Mouse (Mus musculus) cerebellum, adult 11-12 months (tissue): Measurements from ENCODE around the gene Pard3.

Source experiments
- DNase-seq: peaks from one replicate; pipeline ENCODE4 v3.0.0; 2022

The Pard3 gene

DNA sequence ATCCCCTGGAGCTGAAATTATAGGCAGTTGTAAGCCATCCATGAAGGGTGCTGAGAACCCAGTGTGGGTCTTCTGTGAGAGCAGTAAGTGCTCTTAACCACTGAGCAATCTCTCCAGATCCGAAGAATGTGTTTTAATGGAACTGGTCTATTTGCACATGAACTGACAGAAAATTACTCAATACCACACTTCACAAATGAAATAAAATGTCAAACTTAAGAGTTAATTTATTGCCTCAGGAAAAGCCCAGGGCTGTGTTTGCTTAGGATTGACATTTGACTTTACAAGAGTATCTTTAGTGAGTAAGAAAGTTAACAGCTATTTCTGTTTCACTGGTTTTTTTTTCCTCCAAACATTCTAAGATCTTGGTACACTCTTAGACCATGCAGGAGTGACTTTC is 23.7 kb downstream of the Pard3 start:
- no peak for DNase-seq

- DNase-seq, result no peak
These were observed 24.7 kb downstream of the Pard3 start for GRCm38 (mm10) chr8:127088372-127088771.

GRCm38 (mm10) chr8:127089021-127089420 is 25.3 kb downstream of the Pard3 start:
- DNase-seq, result no peak

DNA sequence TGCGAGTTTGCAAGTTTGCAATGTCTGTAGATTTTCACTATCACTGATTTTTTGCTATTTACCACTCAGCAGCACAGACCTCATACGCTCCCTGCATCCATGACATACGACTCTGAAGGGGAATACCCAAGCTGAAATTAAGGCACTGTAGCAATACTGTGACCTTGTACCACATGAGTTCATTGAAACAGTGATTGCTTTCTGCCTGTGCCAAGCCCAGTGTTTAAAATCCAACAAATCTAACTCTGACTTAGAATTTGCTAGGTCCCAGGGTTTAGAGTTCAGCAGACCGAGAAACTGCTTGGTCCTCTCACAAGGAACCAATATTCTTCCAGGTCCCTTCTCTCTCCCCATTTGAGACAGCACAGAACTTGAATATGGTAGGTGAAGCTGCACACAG is 26.7 kb downstream of the Pard3 start:
- DNase-seq, result no peak

DNA sequence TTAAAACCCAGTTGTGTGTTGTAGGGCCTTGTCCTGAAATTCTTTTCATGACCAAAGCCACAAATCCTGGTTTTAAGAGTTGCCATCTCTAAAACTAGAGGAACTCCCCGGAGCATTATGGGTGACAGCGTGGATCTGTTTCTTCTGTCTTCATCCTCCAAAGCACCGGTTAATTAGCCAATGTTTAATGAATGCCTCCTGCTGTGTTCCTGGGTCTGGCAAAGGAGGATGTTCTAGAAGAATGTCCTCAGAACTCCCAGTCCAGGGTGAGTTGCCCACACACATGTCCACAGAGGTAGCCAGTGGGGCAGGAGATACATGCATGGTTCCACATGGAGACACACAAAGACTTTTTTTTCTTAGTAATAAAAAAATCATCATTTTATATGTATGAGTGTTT is 28.2 kb downstream of the Pard3 start:
- no peak for DNase-seq

DNA sequence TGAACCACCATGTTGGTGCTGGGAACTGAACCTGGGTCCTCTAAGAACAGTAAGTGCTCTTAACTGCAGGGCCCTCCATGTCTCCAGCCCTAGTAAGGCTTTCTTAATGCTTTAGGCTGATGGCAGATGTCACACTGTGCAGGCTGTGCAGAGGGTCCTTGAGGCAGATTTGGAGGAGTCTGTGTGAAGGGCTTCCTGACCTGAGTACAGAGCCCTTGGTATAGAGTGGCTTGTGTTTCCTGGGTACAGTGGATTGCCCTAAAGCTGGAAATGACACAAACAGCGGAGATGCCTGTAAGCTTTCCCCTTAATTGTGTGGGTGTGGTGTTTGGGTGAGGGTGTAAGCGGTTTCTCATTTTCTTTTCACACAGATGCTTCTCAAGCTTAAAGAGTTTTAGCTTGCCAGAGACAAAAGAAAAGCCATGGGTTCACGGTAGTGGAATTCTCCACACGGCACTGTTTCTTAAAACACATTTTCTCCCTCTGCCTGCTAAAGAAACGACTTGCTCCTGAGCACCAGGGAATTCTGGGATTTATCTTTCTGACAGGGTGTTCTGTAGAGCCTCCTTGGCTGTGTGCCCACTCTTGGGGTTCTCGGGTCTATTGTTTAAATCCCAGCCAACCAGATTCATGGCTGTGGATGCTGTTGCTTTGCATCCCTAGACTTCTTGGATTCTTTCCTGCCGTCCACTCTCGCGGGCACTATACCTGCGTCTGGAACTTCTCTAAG is 28.9 kb downstream of the Pard3 start:
- DNase-seq, result peak; percentile 29

GRCm38 (mm10) chr8:127093113-127093426 is 29.4 kb downstream of the Pard3 start:
- no peak for DNase-seq

DNA sequence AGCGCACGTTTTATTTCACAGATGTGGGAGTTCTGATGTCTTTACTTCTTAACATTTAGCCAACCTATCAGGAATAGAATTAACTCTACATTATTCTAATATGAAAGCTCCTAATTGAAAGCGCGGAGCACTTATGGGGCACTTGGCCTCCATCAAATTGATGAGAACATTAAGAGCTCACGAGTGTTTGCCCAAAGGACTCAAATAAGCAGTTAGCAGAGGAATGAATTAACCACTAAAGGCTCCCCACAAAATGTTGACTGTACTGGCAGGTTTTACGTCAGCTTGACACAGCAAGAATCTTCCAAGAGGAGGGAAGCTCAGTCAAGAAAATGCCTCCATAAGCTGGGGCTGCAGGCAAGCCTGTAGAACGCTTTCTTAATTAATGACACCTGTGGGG is 32.1 kb downstream of the Pard3 start:
- no peak for DNase-seq

DNA sequence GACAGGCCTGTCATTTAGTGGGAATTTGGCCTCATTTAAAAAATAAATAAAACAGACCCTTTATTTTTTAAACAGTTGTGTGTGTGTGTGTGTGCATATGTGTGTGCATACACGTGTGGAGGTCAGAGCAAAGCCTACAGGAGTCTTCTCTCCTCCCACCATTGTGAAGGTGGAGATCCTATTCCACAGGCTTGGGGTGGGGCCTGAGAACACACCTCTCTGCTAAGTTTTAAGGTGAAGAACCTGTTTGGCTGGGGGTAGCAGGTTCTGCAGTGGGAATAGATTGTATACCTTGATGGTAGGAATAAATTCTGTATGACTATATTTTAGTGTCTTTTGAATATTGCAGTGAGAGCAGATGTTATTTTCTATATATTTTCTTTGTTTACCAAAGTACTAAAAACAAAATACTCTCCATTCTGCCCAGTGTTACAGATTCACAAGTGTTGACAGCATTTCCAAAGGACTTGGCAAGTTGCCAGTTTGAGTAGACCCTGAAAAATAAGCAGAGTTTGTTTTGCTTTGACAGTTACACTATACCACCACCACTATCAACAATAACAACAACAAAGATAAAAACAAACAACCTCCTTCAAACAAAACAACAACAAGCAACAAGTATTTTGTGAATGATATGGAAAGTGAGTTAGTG is 35.9 kb downstream of the Pard3 start:
- DNase-seq, result no peak

DNA sequence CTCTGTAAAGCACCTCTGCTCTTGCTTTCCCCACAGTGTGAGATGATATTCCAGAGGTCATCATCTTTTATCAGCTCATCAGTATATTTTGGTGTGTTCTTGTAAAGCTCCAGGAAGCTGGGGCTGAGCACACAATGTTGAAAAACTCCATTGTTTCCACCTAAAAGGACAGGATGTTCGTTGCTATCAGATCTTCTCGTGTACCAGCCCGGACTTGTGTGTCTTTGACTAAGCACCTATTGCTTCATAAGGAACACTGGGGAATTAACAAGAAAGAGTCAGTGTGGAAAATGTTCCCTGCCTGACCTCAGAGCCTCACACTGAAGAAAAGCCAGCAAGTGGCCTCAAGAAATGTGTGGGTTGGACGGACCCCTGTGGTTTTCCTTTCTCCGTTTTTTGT is 39.6 kb downstream of the Pard3 start:
- DNase-seq, result no peak

DNA sequence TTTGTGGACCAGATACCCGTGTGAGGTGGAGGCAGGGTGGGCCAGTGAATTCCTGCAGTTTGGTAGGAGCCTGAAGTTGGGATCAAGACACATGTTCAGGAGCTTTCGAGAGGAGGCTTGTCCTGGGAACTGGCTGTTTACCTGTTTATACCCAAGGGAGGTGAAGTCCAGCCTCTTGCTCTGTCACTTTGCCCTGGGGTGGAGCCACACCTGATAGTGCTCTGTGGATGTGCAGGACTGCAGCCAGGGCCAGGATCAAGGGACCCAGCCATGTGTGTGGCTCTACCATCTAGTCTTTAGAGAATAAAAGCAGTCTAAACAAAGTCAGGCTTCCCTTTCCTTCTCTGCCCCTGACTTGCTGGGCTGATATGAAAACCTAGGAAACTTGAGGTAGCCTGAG is 40.9 kb downstream of the Pard3 start:
- DNase-seq, result no peak

- peak; percentile 91 for DNase-seq
These were observed 44.2 kb downstream of the Pard3 start for GRCm38 (mm10) chr8:127107928-127108327.

- DNase-seq, result no peak
These were observed 49.5 kb downstream of the Pard3 start for GRCm38 (mm10) chr8:127113209-127113608.

DNA sequence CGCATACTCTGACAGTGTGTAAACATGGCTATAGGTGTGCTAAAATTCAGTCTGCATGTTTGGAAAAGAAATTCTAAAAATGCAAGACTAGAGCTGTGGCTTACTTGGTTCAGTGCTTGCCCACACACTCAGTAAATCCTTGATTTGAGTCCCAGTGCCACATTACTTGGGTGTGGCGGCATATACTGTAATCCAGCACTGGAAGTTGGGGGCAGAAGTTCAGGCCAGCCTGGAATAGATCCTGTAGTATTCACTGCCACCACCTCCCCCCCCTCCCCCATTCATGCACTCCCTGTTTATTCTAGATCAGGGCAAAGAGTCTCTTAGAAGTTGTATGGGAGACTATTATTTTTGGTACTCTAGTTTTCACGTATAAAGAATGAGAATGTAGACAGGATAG is 52.1 kb downstream of the Pard3 start:
- no peak for DNase-seq

GRCm38 (mm10) chr8:127118373-127118861 is 54.7 kb downstream of the Pard3 start:
- DNase-seq, result no peak

DNA sequence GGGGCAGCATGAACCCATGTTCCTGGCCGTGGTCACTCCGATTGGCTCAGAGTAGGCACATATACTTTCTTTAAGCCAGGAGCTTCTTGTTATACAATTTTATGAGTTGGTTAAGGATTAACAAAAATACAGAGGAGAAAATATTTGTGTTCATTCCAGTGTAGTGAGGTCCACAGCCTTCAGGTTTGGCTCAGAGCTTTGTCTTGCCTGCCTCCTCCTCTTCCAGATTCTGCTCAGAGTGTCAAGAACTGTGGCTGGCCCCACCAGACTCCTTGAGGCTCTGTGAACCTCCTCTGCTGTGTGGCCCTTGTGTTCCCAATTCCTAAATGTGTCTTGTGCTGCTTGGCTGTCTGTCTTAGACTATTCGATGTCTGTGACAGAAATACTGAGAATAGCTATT is 59.7 kb downstream of the Pard3 start:
- DNase-seq, result no peak

- no peak for DNase-seq
These were observed 61.1 kb downstream of the Pard3 start for GRCm38 (mm10) chr8:127124795-127125194.

GRCm38 (mm10) chr8:127125686-127126683 is 62.3 kb downstream of the Pard3 start:
- no peak for DNase-seq

DNA sequence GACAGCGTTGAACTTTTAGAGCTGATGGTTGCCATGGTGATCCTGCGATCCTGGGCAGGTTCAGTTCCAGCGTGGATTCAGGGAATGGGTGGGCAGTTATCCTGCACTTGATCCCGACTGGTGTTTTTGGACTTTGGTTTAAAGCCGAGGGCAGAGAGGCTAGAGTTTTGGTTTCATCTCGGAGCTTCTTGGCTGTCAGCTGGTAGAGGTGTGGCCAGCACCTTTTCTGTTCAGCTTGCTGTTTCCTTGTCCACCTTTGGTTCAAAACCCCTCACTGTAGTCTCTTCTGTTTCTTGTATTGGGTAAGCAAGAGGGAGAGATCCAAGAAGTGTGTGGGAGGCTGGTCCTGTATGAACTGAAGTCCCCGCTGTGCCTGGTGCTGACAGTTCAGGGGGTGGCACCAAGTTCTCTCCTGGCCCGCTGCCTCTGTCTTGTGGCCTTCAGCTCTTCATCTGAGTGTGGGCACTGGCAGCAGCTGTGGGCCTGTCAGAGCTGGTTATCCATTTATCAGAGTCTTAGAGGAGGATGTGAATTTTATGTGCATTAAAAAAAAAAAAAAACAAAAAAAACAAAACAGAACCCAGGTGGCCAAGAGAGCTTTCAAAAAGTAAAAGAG is 65.2 kb downstream of the Pard3 start:
- no peak for DNase-seq

GRCm38 (mm10) chr8:127134327-127134726 is 70.6 kb downstream of the Pard3 start:
- no peak for DNase-seq

GRCm38 (mm10) chr8:127136201-127136600 is 72.5 kb downstream of the Pard3 start:
- DNase-seq, result no peak

GRCm38 (mm10) chr8:127136781-127137180 is 73.1 kb downstream of the Pard3 start:
- DNase-seq, result no peak

GRCm38 (mm10) chr8:127139154-127139553 is 75.5 kb downstream of the Pard3 start:
- peak; percentile 46 for DNase-seq
